Mouse (Mus musculus): ENCODE measurements at regions not wholly inside any gene's neighbourhood (a gene's known extent, or its start where the extent isn't known, plus 50 kb on each side); places are given as distances from the start of the nearest gene placed in this dataset.

DNA sequence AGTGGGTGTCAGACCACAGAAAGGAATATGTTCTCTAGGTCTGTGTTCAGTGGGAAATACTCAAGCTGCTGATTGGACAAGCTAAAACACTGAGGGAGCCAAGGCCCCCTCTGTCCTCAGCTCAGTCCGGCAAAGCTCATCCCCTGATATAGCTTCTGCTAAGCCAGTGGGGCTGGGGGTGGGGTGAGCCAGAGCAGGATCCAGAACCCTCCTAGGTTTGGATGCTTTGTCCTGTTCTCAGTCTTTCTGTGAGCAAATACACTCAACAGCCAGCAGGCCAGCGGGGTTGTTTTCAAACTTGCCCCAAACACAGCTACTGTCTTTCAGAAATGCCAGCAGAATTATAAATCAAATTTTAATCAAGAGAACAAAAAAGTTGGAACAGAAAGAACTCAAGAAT lies 454.4 kb downstream of the Wdr11 start:
- TF ChIP-seq POLR2A (IDR thresholded peaks at IDR 0.05; ENCODE audit: insufficient read depth, low read depth, low read length), result no peak
- TF ChIP-seq CTCF (IDR thresholded peaks at IDR 0.05), result no peak
- no peak for TF ChIP-seq EP300 (IDR thresholded peaks at IDR 0.05; ENCODE audit: insufficient read depth, low read depth, low read length)

All from heart, adult 2 months (tissue).